Mouse (Mus musculus): Measurements from ENCODE around the gene Tprn.
A peak's percentile ranks its signal among the peaks of the same experiment; 100 is the strongest.

The Tprn gene

GRCm38 (mm10) chr2:25262291-25262767, at the start of gene Tprn:
Gene Tprn, plus strand, starts transcription at chr2:25262618.
- peak; percentile 94 for DNase-seq

- no peak for DNase-seq
Measured at GRCm38 (mm10) chr2:25213266-25213865, 49.1 kb upstream of the Tprn start.

DNA sequence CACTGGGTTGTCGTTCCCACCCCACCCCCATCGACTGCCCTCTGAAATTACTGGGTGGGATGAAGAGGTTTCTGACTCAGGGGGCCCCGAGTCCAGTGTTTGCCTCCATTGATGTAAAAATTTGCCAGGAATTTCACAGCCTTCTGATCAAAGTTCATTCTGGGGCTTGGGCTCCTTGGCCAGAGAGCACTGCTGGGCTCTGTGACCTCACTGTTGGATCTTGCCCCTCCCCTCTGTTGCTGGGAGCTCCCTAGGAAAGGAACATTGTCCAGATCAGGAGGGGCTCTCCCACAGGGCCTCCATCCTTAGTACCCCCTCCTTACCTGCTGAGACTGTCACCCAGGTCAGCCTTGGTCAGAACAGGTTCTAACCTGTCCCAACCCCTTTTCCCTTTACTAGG, 48.0 kb upstream of the Tprn start, which contains the start of gene Stpg3:
Gene Stpg3 (minus strand): TSS at position 194 of the 400 bp plus-strand sequence.
- no peak for DNase-seq

GRCm38 (mm10) chr2:25217666-25218065, 44.8 kb upstream of the Tprn start:
- no peak for DNase-seq

GRCm38 (mm10) chr2:25218445-25218844, 44.0 kb upstream of the Tprn start, which contains the start of gene Fam166a:
Gene Fam166a, plus strand, starts transcription at chr2:25218745.
- DNase-seq: no peak

DNA sequence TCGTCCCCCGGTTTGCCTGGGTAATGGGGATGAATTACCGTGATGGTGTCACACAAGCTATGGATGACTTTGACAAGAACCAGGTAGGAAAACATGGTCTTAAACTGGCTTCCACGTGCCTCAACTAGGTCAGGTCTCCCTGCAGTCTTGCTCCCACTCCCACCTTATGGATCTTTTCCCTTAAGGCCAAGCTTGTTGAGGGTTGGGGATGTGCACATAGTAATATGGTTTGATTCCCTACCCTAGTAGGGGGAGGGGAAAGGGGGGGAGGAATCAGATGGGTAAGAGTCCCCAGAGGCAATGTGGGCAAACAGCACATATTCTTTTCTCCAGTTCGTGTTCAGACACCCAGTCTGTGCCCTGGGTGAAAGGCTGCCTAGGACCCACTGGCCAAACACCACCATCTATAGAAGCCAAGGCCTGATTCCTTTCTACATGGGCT, 41.1 kb upstream of the Tprn start:
- DNase-seq: no peak

DNA sequence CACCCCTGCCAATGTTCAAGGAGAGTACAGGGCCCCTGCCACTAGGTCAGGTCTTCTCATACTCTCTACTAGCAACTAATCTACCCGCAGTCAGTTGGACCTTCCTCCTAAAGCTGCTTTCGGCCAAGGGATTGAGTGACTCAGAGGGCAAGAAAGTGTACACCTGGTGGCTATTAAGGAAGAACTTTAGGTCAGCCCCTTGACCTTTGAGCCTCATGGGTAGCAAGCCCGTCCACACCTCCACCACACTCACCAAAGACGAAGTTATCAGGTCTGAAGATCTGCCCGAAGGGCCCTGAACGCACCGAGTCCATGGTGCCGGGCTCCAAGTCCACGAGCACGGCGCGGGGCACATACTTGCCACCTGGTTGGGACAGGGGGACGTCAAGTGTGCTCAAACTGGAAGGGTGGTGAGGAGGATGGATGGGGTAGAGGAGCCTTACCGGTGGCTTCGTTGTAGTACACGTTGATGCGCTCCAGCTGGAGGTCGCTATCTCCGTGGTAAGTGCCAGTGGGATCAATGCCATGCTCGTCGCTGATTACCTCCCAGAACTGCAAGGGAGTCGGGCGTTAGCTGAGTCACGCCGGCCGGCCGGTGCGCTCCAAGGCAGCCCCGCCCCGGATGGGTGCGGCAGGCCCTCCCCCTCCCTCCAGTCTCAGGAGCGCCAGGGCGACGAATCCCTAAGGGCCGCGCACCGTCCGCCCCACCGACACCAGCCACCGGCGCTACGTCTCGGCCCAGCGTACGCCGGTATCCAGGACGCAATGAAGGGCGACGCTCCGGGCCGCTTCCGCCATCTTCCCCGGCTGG, 38.5 kb upstream of the Tprn start:
- peak; percentile 84 for DNase-seq

DNA sequence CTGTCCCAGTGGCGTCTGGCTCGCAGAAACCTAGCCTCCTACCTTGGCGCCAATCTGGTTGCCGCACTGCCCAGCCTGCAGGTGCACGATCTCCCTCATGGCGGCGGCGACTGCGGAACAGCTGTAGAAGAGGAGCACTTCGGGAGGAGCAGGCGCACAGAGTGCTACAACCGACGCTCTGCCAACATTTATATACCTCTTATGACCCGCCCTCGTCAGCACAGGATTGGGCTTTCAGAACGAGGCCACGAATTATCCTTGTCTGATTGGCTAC, 38.0 kb upstream of the Tprn start, which contains the start of gene Tubb4b:
Gene Tubb4b (minus strand): TSS at position 211 of the 274 bp plus-strand sequence.
- DNase-seq: no peak

GRCm38 (mm10) chr2:25224766-25225752, 37.4 kb upstream of the Tprn start:
- DNase-seq: peak; percentile 96

DNA sequence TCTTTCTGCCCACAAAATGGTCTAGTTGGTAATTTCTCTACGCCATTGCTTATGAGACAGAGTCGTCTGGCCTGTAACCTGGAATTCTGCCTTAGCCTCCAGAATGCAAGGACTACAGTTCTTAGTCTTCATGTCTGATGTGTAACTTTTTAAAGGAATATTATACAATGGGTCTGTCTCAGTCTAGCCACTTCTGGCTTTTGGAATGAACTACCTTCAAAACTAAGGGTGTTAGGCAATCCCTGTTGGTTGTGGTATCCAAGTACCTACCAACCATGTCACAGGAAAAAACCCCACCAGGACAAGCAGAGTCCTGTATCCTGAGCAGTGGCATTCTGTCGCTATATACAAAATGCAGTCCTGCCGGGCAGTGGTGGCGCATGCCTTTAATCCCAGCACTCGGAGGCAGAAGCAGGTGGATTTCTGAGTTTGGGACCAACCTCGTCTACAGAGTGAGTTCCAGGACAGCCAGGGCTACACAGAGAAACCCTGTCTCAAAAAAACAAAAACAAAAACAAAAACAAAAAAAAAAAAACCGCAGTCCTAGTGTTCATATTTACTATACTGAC, 36.5 kb upstream of the Tprn start:
- DNase-seq: no peak

DNA sequence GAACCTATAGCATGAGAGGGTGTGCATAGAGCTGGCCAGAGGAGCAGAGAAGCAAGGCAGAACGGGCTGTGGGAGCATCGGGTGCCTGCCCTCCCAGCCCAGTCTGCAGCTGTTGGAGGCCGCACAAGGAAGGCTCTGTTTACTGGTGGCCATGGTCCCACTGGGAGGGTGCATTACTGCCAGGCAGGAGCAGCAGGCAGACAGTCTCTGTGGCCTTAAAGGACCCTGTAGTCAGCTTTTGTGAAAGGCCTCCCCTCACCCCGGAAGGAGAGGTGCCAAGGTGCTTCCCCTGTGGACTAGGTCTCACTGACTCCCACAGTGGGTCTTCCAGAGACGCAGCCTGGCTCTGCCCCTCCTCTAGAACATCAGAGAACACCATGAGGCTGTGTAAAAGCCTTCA, 35.6 kb upstream of the Tprn start:
- no peak for DNase-seq

DNA sequence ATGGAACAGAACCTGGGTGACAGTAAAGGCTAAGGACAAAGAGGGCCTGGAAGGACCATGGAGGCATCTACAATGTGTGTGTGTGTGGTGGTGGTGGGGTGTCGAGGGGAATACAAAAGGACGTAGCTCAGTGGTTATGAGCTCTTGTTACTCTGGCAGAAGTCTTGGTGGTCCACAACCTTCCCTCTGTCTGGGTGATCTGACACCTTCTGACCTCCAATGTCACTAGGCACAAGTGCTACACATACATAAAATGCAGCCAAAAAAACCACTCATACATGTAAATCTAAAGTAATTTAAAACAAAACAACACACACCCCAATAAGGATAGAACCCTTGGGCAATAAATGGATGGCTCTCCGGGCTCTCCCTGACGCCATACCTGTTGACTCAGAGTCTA, 35.0 kb upstream of the Tprn start:
- DNase-seq: no peak

- DNase-seq: peak; percentile 88
Measured at GRCm38 (mm10) chr2:25228431-25228889, 34.0 kb upstream of the Tprn start.

DNA sequence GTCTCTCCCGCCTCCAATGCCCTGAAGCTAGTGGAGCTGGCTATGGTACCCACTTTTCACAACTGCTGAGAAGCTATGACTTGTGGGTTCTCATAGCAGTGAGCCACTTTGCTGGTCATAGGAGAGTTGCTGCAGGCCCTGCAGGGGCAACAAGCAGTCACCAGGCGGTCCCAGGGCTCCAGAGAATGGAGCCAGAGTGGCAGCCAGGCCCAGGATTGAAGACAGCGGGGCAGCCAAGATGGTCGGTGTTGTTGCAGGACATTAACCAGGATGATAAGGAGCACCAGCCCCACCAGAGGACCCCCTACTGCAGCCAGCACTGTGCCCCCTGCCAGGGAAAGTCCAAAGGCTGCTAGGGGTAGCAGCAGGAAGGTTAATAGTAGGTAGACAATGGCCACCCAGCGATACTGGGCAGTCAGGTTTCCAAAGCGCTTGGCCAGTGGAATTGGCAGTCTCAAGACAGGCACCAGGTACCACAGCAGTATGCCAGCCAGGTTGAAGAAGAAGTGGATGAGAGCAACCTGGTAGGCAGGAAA, 33.4 kb upstream of the Tprn start:
- no peak for DNase-seq

- no peak for DNase-seq
Measured at GRCm38 (mm10) chr2:25229582-25229981, 32.8 kb upstream of the Tprn start.

DNA sequence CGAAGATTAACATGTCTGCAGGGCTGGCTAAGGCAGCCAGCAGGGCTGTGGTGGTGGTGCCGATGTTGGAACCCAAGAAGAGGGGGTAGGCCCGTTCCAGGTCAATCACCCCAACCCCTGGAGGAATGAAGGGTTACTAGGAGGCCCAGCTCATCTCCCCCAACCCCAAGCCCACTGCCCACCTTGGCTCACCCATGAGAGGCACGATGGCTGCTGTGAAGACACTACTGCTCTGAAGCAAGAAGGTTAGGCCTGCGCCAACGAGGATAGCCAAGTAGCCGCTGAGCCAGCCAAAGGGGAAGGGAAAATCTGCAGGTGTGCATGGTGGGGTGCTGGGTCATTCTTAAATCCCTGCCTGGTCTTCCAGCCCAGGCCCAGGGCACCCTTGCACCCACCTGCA, 31.8 kb upstream of the Tprn start:
- no peak for DNase-seq

- DNase-seq: no peak
Measured at GRCm38 (mm10) chr2:25231038-25231437, 31.4 kb upstream of the Tprn start.

- DNase-seq: no peak
Measured at GRCm38 (mm10) chr2:25233421-25233820, 29.0 kb upstream of the Tprn start.

DNA sequence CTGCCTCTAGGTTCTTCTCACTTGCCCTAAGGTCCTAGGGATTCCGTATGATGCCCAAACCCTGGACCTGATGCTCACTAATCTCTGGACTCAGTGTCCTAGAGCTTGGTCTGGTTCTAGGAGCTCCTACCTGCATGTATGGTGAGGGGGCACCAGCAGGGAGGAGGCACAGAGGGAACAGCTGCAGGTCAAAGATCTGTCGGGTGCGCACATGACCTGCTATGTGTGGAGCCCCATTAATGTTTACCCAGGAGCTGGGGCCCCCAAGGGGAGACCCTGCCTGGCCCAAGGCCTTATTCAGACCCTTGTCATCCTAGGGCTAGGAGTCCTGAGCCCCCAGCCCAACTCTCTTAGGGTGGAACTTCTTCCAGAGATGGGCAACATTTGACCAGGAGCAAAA, 28.4 kb upstream of the Tprn start, which contains the start of gene Slc34a3:
Gene Slc34a3 (minus strand): TSS at position 315 of the 400 bp plus-strand sequence.
- DNase-seq: peak; percentile 40

DNA sequence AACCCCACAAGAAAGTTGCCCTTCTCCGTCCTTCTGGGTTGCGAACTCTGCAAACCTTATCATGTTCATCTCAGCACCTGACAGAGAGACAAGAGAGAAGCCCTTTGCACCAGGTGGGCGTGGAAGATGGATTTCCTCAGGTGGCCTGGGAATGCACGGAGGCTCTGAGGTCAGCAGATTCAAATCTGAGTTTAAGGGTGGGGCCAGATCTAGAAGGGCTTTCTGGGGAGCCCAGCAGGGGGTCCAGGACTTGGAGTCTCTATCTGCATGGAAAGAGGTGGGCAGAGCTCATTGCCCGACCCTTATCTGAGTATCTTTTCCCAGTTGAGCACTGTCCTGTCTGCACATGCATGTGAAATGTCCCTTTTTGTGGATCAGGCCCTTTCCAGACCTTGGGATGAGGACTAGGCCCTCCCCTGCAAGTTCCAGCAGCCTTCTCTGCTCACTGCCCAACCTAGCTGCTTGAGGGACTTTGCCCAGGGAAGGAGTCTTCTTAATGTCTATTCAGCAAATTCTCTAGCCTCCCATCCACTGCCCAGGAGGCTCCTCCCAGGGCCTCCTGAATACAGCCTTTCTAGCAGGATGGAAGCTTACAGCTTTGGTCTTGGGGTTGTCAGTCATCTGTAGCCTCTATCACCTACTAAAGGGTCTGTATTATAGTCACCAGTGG, 27.7 kb upstream of the Tprn start:
- DNase-seq: peak; percentile 49

- no peak for DNase-seq
Measured at GRCm38 (mm10) chr2:25236614-25237013, 25.8 kb upstream of the Tprn start, which contains the start of gene Rnf224. Gene Rnf224, minus strand, starts transcription at chr2:25236787.
